Mouse (Mus musculus): ENCODE results near the gene Gm16181. TPM values are rescaled to one million over a fixed set of nuclear protein-coding genes. Genes with fewer than 3 reads are reported as not detected.

Gm16181 gene
- polyA plus RNA-seq, 1 experiment from 2014 or later, result 0.46 TPM

DNA sequence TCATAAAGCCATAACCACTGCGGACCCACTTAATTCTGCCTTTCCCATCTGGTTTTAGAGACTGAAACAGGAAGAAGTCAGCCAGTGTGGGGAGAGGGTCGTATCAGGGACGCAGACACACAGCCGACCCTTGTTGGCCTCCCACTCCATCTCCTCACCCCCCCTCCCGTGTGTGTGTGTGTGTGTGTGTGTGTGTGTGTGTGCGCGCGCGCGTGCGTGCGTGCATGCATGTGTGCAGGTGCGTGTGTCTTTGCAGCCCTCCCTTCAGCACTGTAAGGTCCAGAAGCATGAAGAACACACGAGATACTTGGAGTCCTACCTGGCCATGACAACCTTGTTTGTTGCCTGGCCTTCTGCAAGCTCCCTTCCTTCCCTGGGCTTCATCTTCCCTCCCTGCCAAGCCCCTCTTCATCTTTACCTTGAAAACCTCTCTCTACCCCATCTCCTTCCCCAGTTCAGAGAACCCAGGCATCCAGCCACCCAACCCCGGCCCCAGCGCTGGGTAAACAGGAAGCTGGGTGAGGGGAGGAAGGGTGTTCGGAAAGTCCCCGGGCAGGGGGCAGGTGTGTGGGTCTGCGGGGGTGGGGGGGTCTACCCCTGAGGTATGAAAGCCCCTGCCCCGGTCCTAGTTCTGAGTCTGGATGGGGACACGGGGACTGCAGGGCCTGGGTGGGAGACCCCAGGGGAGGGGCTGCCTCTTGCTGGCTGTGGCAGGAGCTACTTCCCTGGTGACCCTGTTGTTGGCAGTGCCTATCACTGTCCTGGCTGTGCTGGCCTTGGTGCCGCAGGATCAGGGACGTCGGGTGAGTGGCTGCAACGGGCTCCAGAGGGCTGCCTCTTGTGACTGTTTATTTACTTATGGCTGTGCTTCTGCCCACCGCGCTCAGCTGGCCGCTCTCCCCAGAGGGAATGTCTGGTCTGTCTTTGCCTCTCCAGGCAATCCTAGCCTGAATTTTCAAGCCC is 26.5 kb upstream of the Gm16181 start, which contains the start of gene Ltb:
TSS of gene Ltb (plus strand) at position 559 of the 963 bp plus-strand sequence.
- Histone ChIP-seq H3K27me3 (replicated peaks; ENCODE audit: control insufficient read depth, insufficient read depth, low read length) (peaks cover 9% of the 10 kb centered on the region), H3K4me2 (ENCODE audit: low read depth, low read length) (peak within 1 kb of the TSS; percentile 95; the same call in 1 of the 2 replicates), H3K4me3 (ENCODE audit: low read length) (peak within 1 kb of the TSS; percentile 52), H3K9ac (ENCODE audit: low read depth, low read length) (0 out of 2 replicates have a peak within 1 kb of the TSS, but pooled peaks have one; percentile 67), H3K27ac (ENCODE audit: low read length) (peak within 1 kb of the TSS; percentile 16; the same call in 1 of the 2 replicates), H3K4me1 (ENCODE audit: control insufficient read depth, insufficient read depth, low read length) (peaks cover 13% of the 10 kb centered on the region), H3K9me3 (ENCODE audit: control insufficient read depth, low read length) (no peaks in the 10 kb centered on the region), H3K36me3 (ENCODE audit: control insufficient read depth, insufficient read depth, low read length) (no peaks in the 10 kb centered on the region)
- WGBS, result 43% methylated on average over 28 of the region's 28 CpGs
- ATAC-seq, result peak; percentile 16; the same call in 1 of the 2 replicates

DNA sequence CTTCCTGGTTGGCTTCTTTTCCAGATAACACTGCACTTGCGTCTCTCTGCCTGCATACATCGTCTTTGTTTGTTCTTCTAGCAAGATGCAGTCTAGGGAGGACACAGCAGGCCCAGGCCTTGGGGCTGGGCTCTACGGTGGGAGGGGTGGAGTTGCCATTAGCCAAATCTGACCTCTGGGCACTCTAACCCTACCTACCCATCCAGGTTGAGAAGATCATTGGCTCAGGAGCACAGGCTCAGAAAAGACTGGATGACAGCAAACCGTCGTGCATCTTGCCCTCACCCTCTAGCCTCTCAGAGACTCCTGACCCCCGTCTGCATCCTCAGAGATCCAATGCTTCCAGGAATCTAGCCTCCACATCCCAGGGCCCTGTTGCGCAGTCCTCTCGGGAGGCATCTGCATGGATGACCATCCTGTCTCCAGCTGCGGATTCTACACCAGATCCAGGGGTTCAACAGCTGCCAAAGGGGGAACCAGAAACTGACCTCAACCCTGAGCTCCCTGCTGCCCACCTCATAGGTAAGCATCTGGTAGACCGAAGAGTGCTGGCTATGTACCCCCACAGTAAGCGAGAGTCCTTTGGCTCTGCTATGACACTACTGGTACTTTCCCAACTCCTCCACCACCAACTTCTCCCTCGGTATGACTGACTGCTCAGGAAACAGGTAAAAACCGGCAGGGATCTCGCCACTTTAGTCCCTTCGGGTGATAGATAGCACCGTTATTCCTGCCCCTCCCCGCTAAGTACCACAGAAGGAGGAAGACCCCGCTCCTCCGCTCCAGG is 25.6 kb upstream of the Gm16181 start:
- H3K36me3 ChIP-seq (ENCODE audit: control insufficient read depth, insufficient read depth, low read length), result no peaks in the 10 kb centered on the region
- H3K9me3 ChIP-seq (ENCODE audit: control insufficient read depth, low read length), result no peaks in the 10 kb centered on the region
- ATAC-seq, result 0 out of 2 replicates have a peak, but pooled peaks have one; percentile 24
- peak overlapping the region; percentile 52 for H3K4me3 ChIP-seq (ENCODE audit: low read length)
- H3K9ac ChIP-seq (ENCODE audit: low read depth, low read length), result peak overlapping the region; percentile 67
- H3K27me3 ChIP-seq (replicated peaks; ENCODE audit: control insufficient read depth, insufficient read depth, low read length), result peaks cover 9% of the 10 kb centered on the region
- peak overlapping the region; percentile 95 for H3K4me2 ChIP-seq (ENCODE audit: low read depth, low read length)
- peaks cover 13% of the 10 kb centered on the region for H3K4me1 ChIP-seq (ENCODE audit: control insufficient read depth, insufficient read depth, low read length)
- WGBS, result 34% methylated on average over 19 of the region's 19 CpGs
- peak overlapping the region; percentile 16; the same call in 1 of the 2 replicates for H3K27ac ChIP-seq (ENCODE audit: low read length)

DNA sequence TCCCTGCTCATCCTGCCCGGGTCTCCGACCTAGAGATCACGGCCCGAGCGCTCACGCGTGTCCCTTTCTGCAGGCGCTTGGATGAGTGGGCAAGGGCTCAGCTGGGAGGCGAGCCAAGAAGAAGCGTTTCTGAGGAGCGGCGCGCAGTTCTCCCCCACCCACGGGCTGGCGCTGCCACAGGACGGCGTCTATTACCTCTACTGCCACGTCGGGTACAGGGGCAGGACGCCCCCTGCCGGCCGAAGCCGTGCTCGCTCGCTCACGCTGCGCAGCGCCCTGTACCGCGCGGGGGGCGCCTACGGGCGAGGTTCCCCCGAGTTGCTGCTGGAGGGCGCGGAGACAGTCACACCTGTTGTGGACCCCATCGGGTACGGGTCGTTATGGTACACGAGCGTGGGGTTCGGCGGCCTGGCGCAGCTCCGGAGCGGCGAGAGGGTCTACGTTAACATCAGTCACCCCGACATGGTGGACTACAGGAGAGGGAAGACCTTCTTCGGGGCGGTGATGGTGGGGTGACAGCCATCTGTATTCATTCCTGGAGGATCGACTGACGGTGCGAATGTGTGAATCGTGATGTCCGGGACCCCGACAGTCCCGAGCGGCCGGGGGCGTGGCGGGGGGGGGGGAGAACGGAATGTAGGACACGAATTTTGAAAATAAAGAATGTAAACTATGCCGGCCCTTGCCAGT is 24.9 kb upstream of the Gm16181 start:
- H3K36me3 ChIP-seq (ENCODE audit: control insufficient read depth, insufficient read depth, low read length), result no peaks in the 10 kb centered on the region
- ATAC-seq, result peak; percentile 84
- peaks cover 14% of the 10 kb centered on the region for H3K27me3 ChIP-seq (replicated peaks; ENCODE audit: control insufficient read depth, insufficient read depth, low read length)
- 2% methylated on average over 66 of the region's 66 CpGs for WGBS
- H3K4me2 ChIP-seq (ENCODE audit: low read depth, low read length), result peak overlapping the region; percentile 95
- H3K27ac ChIP-seq (ENCODE audit: low read length), result no peak overlapping the region
- no peaks in the 10 kb centered on the region for H3K9me3 ChIP-seq (ENCODE audit: control insufficient read depth, low read length)
- peak overlapping the region; percentile 67 for H3K9ac ChIP-seq (ENCODE audit: low read depth, low read length)
- H3K4me3 ChIP-seq (ENCODE audit: low read length), result peak overlapping the region; percentile 52
- H3K4me1 ChIP-seq (ENCODE audit: control insufficient read depth, insufficient read depth, low read length), result peaks cover 13% of the 10 kb centered on the region

DNA sequence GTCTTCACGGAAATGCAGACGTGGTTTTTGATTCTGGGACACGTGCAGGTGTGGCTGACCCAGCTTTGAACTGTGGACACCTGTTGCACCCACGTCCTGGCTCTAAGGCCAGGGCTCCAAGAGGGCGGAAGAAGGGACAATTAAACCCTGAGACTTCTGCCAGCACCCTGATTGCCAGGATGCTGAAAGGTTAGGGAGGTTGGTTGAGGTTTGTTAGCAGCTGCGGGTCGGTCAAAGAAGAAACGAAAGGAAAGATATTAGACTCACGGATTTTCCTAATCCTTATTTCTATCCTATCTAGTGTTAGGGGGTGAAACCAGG is 24.4 kb upstream of the Gm16181 start:
- peaks cover 16% of the 10 kb centered on the region for H3K27me3 ChIP-seq (replicated peaks; ENCODE audit: control insufficient read depth, insufficient read depth, low read length)
- H3K4me1 ChIP-seq (ENCODE audit: control insufficient read depth, insufficient read depth, low read length), result peaks cover 13% of the 10 kb centered on the region
- WGBS, result 33% methylated on average over 9 of the region's 9 CpGs
- H3K4me2 ChIP-seq (ENCODE audit: low read depth, low read length), result peak overlapping the region; percentile 95
- H3K27ac ChIP-seq (ENCODE audit: low read length), result no peak overlapping the region
- peak overlapping the region; percentile 67 for H3K9ac ChIP-seq (ENCODE audit: low read depth, low read length)
- H3K36me3 ChIP-seq (ENCODE audit: control insufficient read depth, insufficient read depth, low read length), result no peaks in the 10 kb centered on the region
- 0 out of 2 replicates have a peak, but pooled peaks have one; percentile 26 for ATAC-seq
- H3K4me3 ChIP-seq (ENCODE audit: low read length), result peak overlapping the region; percentile 52
- H3K9me3 ChIP-seq (ENCODE audit: control insufficient read depth, low read length), result no peaks in the 10 kb centered on the region

DNA sequence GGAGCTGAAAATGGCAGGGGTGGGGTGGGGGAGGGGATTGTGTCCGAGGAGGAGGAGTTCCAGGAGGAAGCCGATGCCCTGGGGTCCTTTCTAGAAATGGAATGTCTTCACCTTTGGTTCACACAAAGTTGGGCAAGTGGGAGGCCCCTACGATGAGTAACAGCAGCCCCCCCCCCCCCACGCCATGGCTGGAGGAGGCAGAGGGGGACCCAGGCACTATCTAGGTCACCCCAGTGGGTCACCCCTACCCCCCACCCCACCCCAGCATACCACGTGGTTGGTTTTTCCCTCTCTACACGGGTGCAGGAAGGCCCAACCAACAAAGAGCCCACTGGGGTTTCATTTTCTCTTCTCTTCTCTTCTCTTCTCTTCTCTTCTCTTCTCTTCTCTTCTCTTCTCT is 23.5 kb upstream of the Gm16181 start:
- Histone ChIP-seq H3K4me1 (ENCODE audit: control insufficient read depth, insufficient read depth, low read length) (peaks cover 13% of the 10 kb centered on the region), H3K36me3 (ENCODE audit: control insufficient read depth, insufficient read depth, low read length) (no peaks in the 10 kb centered on the region), H3K27ac (ENCODE audit: low read length) (no peak overlapping the region), H3K4me3 (ENCODE audit: low read length) (no peak overlapping the region), H3K4me2 (ENCODE audit: low read depth, low read length) (no peak overlapping the region), H3K9me3 (ENCODE audit: control insufficient read depth, low read length) (no peaks in the 10 kb centered on the region), H3K27me3 (replicated peaks; ENCODE audit: control insufficient read depth, insufficient read depth, low read length) (peaks cover 20% of the 10 kb centered on the region), H3K9ac (ENCODE audit: low read depth, low read length) (no peak overlapping the region)
- WGBS, result 58% methylated on average over 6 of the region's 6 CpGs
- no peak for ATAC-seq

DNA sequence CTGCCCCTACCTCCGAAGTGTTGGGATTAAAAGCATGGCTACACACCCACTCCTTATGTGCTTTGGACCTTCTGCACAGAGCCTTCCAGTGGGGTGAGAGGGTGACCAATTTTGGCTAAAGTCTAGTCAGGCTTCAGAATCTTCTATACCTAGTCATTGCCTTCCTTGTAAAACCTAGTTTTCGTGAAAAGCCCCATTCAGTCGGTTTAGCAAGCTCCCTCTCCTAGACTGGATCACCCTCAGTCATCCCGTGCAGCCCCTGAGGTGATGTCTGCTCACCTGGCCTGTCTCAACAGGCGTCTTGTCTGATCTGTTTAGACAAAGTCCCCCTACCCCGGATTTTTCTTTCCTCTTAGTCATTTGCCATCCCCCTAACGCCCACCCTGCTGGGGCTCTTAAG is 22.6 kb upstream of the Gm16181 start:
- Histone ChIP-seq H3K36me3 (ENCODE audit: control insufficient read depth, insufficient read depth, low read length) (no peaks in the 10 kb centered on the region), H3K9me3 (ENCODE audit: control insufficient read depth, low read length) (no peaks in the 10 kb centered on the region), H3K27me3 (replicated peaks; ENCODE audit: control insufficient read depth, insufficient read depth, low read length) (peaks cover 26% of the 10 kb centered on the region), H3K4me3 (ENCODE audit: low read length) (no peak overlapping the region), H3K4me1 (ENCODE audit: control insufficient read depth, insufficient read depth, low read length) (peaks cover 13% of the 10 kb centered on the region), H3K9ac (ENCODE audit: low read depth, low read length) (no peak overlapping the region), H3K27ac (ENCODE audit: low read length) (no peak overlapping the region), H3K4me2 (ENCODE audit: low read depth, low read length) (no peak overlapping the region)
- WGBS, result 61% methylated on average over 7 of the region's 7 CpGs
- no peak for ATAC-seq

DNA sequence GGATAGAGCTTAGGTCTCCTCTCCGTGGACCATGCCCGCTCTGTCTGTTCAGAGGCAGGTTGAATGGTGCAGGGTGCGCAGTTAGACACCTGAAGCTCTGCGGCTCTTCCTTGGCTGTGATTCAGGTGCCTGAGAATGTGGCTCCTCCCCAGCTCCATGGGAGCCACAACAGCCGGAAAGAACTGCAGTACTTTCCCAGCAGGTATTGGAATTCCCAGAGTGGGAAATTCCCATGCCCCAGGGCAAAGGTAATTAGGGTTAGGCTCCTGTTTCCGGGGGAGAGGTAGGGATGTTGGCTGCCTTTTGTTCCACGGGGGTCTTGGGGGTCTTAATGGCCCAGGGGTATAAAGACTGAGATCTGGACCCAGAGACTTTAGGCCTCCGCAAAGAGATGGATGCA is 21.7 kb upstream of the Gm16181 start:
- H3K36me3 ChIP-seq (ENCODE audit: control insufficient read depth, insufficient read depth, low read length), result no peaks in the 10 kb centered on the region
- ATAC-seq, result no peak
- H3K9me3 ChIP-seq (ENCODE audit: control insufficient read depth, low read length), result no peaks in the 10 kb centered on the region
- no peak overlapping the region for H3K9ac ChIP-seq (ENCODE audit: low read depth, low read length)
- peaks cover 13% of the 10 kb centered on the region for H3K4me1 ChIP-seq (ENCODE audit: control insufficient read depth, insufficient read depth, low read length)
- H3K4me3 ChIP-seq (ENCODE audit: low read length), result no peak overlapping the region
- no peak overlapping the region for H3K4me2 ChIP-seq (ENCODE audit: low read depth, low read length)
- peaks cover 27% of the 10 kb centered on the region for H3K27me3 ChIP-seq (replicated peaks; ENCODE audit: control insufficient read depth, insufficient read depth, low read length)
- 37% methylated on average over 8 of the region's 8 CpGs for WGBS
- H3K27ac ChIP-seq (ENCODE audit: low read length), result no peak overlapping the region

DNA sequence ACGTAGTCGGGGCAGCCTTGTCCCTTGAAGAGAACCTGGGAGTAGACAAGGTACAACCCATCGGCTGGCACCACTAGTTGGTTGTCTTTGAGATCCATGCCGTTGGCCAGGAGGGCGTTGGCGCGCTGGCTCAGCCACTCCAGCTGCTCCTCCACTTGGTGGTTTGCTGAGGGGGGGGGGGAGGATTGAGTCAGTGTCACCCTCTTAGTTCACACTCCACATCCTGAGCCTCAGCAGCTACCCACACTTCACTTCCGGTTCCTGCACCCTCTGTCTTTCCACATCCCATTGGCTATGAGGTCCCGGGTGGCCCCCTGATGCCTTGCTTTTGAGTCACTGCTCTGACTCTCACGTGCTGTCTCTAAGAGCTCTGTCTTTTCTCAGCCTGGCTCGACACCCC is 20.2 kb upstream of the Gm16181 start:
- Histone ChIP-seq H3K36me3 (ENCODE audit: control insufficient read depth, insufficient read depth, low read length) (no peaks in the 10 kb centered on the region), H3K4me2 (ENCODE audit: low read depth, low read length) (no peak overlapping the region), H3K4me3 (ENCODE audit: low read length) (no peak overlapping the region), H3K4me1 (ENCODE audit: control insufficient read depth, insufficient read depth, low read length) (peaks cover 8% of the 10 kb centered on the region), H3K27me3 (replicated peaks; ENCODE audit: control insufficient read depth, insufficient read depth, low read length) (peaks cover 31% of the 10 kb centered on the region), H3K9ac (ENCODE audit: low read depth, low read length) (no peak overlapping the region), H3K9me3 (ENCODE audit: control insufficient read depth, low read length) (no peaks in the 10 kb centered on the region), H3K27ac (ENCODE audit: low read length) (no peak overlapping the region)
- ATAC-seq, result no peak
- 78% methylated on average over 11 of the region's 11 CpGs for WGBS

DNA sequence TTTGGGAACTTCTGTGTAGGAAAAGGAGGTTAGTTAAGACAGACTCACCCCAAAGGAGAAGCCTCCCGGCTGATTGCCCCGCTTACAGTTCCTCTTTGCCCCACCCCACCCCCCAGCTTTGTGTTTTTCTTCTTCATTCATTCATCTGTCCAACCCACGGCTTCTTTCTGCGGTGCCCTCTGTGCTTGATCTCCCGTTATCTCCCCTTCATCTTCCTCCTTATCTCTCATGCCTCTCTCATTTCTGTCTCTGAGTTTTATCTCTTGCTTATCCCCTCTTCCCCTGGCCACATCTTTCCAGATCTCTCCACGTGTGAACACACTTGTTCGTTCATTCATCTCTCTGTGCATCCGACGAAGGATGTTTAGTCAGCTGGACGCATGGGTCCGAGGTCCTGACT is 19.5 kb upstream of the Gm16181 start:
- H3K4me3 ChIP-seq (ENCODE audit: low read length), result no peak overlapping the region
- H3K9ac ChIP-seq (ENCODE audit: low read depth, low read length), result no peak overlapping the region
- H3K4me1 ChIP-seq (ENCODE audit: control insufficient read depth, insufficient read depth, low read length), result peaks cover 2% of the 10 kb centered on the region
- no peak overlapping the region for H3K4me2 ChIP-seq (ENCODE audit: low read depth, low read length)
- no peaks in the 10 kb centered on the region for H3K36me3 ChIP-seq (ENCODE audit: control insufficient read depth, insufficient read depth, low read length)
- no peaks in the 10 kb centered on the region for H3K9me3 ChIP-seq (ENCODE audit: control insufficient read depth, low read length)
- H3K27me3 ChIP-seq (replicated peaks; ENCODE audit: control insufficient read depth, insufficient read depth, low read length), result peaks cover 29% of the 10 kb centered on the region
- ATAC-seq, result no peak
- 68% methylated on average over 11 of the region's 11 CpGs for WGBS
- no peak overlapping the region for H3K27ac ChIP-seq (ENCODE audit: low read length)
